Mouse (Mus musculus) ES-Bruce4 (cell line): ENCODE data around the gene Pard3. TPM values are rescaled to one million over a fixed set of nuclear protein-coding genes. Genes with fewer than 3 reads are reported as not detected.

Experiments used
- H3K27ac ChIP-seq: 2 replicates; pipeline ENCODE4 v1.5.1; 2012; ENCODE audit warnings: low read length, inconsistent platforms; ENCODE audit not compliant: insufficient read depth
- H3K27me3 ChIP-seq: 2 replicates; pipeline ENCODE4 v1.6.1; 2012; ENCODE audit warnings: mild to moderate bottlenecking, low read length, inconsistent platforms; ENCODE audit not compliant: control insufficient read depth, poor library complexity, insufficient read depth, severe bottlenecking
- H3K36me3 ChIP-seq: 2 replicates; pipeline ENCODE4 v1.6.1; 2012; ENCODE audit warnings: inconsistent platforms, mild to moderate bottlenecking, low read length, moderate library complexity; ENCODE audit not compliant: control insufficient read depth, poor library complexity, insufficient read depth, severe bottlenecking
- H3K4me1 ChIP-seq: one replicate; pipeline ENCODE4 v1.8.1; 2011; ENCODE audit warnings: low read length; ENCODE audit not compliant: control insufficient read depth, insufficient read depth
- H3K4me3 ChIP-seq: 2 replicates; pipeline ENCODE4 v1.5.1; 2011; ENCODE audit warnings: low read depth, mild to moderate bottlenecking, low read length
- H3K9ac ChIP-seq: 2 replicates; pipeline ENCODE4 v1.6.1; 2012; ENCODE audit warnings: low read depth, mild to moderate bottlenecking, inconsistent platforms; ENCODE audit not compliant: poor library complexity, severe bottlenecking
- H3K9me3 ChIP-seq: replicated peaks from 2 replicates; pipeline ENCODE4 v1.6.1; 2012; ENCODE audit warnings: mild to moderate bottlenecking, low read length, inconsistent platforms; ENCODE audit not compliant: control insufficient read depth, poor library complexity, insufficient read depth, severe bottlenecking
- CTCF ChIP-seq: IDR thresholded peaks from one replicate; pipeline ENCODE4 v1.8.1; 2011; ENCODE audit warnings: low read depth, low read length
- EP300 ChIP-seq: IDR thresholded peaks from 2 replicates; pipeline ENCODE4 v1.6.1; 2011; ENCODE audit warnings: low read depth, low read length; ENCODE audit not compliant: insufficient read depth
- POLR2A ChIP-seq: IDR thresholded peaks from one replicate; pipeline ENCODE4 v1.8.1; 2011; ENCODE audit warnings: low read length; ENCODE audit not compliant: insufficient read depth
- polyA plus RNA-seq: library from polyadenylated mRNA; stranded (reverse); fragments of >200 nt; gene quantifications from 2 replicates; pipeline ENCODE4 v1.2.4, GENCODE M21; 2011; ENCODE audit warnings: low read depth; ENCODE audit not compliant: missing spikeins, insufficient read depth, insufficient read length

The Pard3 gene
- polyA plus RNA-seq, 1 experiment, result 38.0 TPM

DNA sequence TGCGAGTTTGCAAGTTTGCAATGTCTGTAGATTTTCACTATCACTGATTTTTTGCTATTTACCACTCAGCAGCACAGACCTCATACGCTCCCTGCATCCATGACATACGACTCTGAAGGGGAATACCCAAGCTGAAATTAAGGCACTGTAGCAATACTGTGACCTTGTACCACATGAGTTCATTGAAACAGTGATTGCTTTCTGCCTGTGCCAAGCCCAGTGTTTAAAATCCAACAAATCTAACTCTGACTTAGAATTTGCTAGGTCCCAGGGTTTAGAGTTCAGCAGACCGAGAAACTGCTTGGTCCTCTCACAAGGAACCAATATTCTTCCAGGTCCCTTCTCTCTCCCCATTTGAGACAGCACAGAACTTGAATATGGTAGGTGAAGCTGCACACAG, 26.7 kb downstream of the Pard3 start:
- peaks cover 2% of the 10 kb centered on the region for H3K4me1 ChIP-seq
- TF ChIP-seq POLR2A (no peak), EP300 (no peak), CTCF (no peak)
- no peaks in the 10 kb centered on the region for H3K27me3 ChIP-seq
- H3K4me3 ChIP-seq, result no peak overlapping the region
- no peaks in the 10 kb centered on the region for H3K9me3 ChIP-seq
- H3K36me3 ChIP-seq, result no peaks in the 10 kb centered on the region
- H3K27ac ChIP-seq, result no peak overlapping the region
- no peak overlapping the region for H3K9ac ChIP-seq

- H3K4me3 ChIP-seq, result no peak overlapping the region
- TF ChIP-seq CTCF (no peak), POLR2A (no peak), EP300 (no peak)
- H3K9me3 ChIP-seq, result no peaks in the 10 kb centered on the region
- H3K4me1 ChIP-seq, result peaks cover 2% of the 10 kb centered on the region
- no peaks in the 10 kb centered on the region for H3K36me3 ChIP-seq
- no peaks in the 10 kb centered on the region for H3K27me3 ChIP-seq
- no peak overlapping the region for H3K27ac ChIP-seq
- no peak overlapping the region for H3K9ac ChIP-seq
These were observed 28.2 kb downstream of the Pard3 start for GRCm38 (mm10) chr8:127091936-127092335.

DNA sequence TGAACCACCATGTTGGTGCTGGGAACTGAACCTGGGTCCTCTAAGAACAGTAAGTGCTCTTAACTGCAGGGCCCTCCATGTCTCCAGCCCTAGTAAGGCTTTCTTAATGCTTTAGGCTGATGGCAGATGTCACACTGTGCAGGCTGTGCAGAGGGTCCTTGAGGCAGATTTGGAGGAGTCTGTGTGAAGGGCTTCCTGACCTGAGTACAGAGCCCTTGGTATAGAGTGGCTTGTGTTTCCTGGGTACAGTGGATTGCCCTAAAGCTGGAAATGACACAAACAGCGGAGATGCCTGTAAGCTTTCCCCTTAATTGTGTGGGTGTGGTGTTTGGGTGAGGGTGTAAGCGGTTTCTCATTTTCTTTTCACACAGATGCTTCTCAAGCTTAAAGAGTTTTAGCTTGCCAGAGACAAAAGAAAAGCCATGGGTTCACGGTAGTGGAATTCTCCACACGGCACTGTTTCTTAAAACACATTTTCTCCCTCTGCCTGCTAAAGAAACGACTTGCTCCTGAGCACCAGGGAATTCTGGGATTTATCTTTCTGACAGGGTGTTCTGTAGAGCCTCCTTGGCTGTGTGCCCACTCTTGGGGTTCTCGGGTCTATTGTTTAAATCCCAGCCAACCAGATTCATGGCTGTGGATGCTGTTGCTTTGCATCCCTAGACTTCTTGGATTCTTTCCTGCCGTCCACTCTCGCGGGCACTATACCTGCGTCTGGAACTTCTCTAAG, 28.9 kb downstream of the Pard3 start:
- H3K36me3 ChIP-seq, result no peaks in the 10 kb centered on the region
- no peak overlapping the region for H3K27ac ChIP-seq
- H3K4me1 ChIP-seq, result peaks cover 2% of the 10 kb centered on the region
- TF ChIP-seq CTCF, result no peak
- TF ChIP-seq EP300, result no peak
- TF ChIP-seq POLR2A, result no peak
- H3K4me3 ChIP-seq, result no peak overlapping the region
- H3K9ac ChIP-seq, result no peak overlapping the region
- no peaks in the 10 kb centered on the region for H3K9me3 ChIP-seq
- H3K27me3 ChIP-seq, result no peaks in the 10 kb centered on the region

- peaks cover 2% of the 10 kb centered on the region for H3K4me1 ChIP-seq
- TF ChIP-seq EP300 (no peak), POLR2A (no peak), CTCF (no peak)
- no peaks in the 10 kb centered on the region for H3K36me3 ChIP-seq
- no peak overlapping the region for H3K27ac ChIP-seq
- H3K4me3 ChIP-seq, result no peak overlapping the region
- H3K9ac ChIP-seq, result no peak overlapping the region
- no peaks in the 10 kb centered on the region for H3K9me3 ChIP-seq
- no peaks in the 10 kb centered on the region for H3K27me3 ChIP-seq
These were observed 29.4 kb downstream of the Pard3 start for GRCm38 (mm10) chr8:127093113-127093426.

DNA sequence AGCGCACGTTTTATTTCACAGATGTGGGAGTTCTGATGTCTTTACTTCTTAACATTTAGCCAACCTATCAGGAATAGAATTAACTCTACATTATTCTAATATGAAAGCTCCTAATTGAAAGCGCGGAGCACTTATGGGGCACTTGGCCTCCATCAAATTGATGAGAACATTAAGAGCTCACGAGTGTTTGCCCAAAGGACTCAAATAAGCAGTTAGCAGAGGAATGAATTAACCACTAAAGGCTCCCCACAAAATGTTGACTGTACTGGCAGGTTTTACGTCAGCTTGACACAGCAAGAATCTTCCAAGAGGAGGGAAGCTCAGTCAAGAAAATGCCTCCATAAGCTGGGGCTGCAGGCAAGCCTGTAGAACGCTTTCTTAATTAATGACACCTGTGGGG, 32.1 kb downstream of the Pard3 start:
- no peaks in the 10 kb centered on the region for H3K27me3 ChIP-seq
- no peaks in the 10 kb centered on the region for H3K9me3 ChIP-seq
- no peak overlapping the region for H3K27ac ChIP-seq
- H3K9ac ChIP-seq, result no peak overlapping the region
- H3K4me1 ChIP-seq, result no peaks in the 10 kb centered on the region
- no peak overlapping the region for H3K4me3 ChIP-seq
- no peaks in the 10 kb centered on the region for H3K36me3 ChIP-seq
- TF ChIP-seq CTCF, result no peak
- no peak for TF ChIP-seq EP300
- TF ChIP-seq POLR2A, result no peak

DNA sequence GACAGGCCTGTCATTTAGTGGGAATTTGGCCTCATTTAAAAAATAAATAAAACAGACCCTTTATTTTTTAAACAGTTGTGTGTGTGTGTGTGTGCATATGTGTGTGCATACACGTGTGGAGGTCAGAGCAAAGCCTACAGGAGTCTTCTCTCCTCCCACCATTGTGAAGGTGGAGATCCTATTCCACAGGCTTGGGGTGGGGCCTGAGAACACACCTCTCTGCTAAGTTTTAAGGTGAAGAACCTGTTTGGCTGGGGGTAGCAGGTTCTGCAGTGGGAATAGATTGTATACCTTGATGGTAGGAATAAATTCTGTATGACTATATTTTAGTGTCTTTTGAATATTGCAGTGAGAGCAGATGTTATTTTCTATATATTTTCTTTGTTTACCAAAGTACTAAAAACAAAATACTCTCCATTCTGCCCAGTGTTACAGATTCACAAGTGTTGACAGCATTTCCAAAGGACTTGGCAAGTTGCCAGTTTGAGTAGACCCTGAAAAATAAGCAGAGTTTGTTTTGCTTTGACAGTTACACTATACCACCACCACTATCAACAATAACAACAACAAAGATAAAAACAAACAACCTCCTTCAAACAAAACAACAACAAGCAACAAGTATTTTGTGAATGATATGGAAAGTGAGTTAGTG, 35.9 kb downstream of the Pard3 start:
- Histone ChIP-seq H3K36me3 (no peaks in the 10 kb centered on the region), H3K4me1 (no peaks in the 10 kb centered on the region), H3K9ac (no peak overlapping the region), H3K4me3 (no peak overlapping the region), H3K27me3 (no peaks in the 10 kb centered on the region), H3K27ac (no peak overlapping the region), H3K9me3 (no peaks in the 10 kb centered on the region)
- TF ChIP-seq CTCF (no peak), EP300 (no peak), POLR2A (no peak)
